Mouse (Mus musculus): ENCODE data around the gene Naa38. TPM values are rescaled to one million over a fixed set of nuclear protein-coding genes. Genes with fewer than 3 reads are reported as not detected.

The Naa38 gene
- polyA plus RNA-seq, 1 experiment, result 180 TPM

GRCm38 (mm10) chr11:69422842-69423241, 27.6 kb downstream of the Naa38 start:
- WGBS, result 91% methylated on average over 10 of the region's 10 CpGs
- DNase-seq (ENCODE audit: low read depth, low spot score), result no peak

- 39% methylated on average over 6 of the region's 6 CpGs for WGBS
- DNase-seq (ENCODE audit: low read depth, low spot score), result no peak
These were observed 28.6 kb downstream of the Naa38 start for GRCm38 (mm10) chr11:69423885-69424284.

- WGBS, result 90% methylated on average over 2 of the region's 2 CpGs
- DNase-seq (ENCODE audit: low read depth, low spot score), result no peak
These were observed 31.0 kb downstream of the Naa38 start for GRCm38 (mm10) chr11:69426246-69426645.

- no peak for DNase-seq (ENCODE audit: low read depth, low spot score)
- 19% methylated on average over 4 of the region's 4 CpGs for WGBS
These were observed 33.5 kb downstream of the Naa38 start for GRCm38 (mm10) chr11:69428751-69429150.

- 29% methylated on average over 2 of the region's 2 CpGs for WGBS
- DNase-seq (ENCODE audit: low read depth, low spot score), result no peak
These were observed 34.0 kb downstream of the Naa38 start for GRCm38 (mm10) chr11:69429313-69429712.

- whole genome bisulfite sequencing, result 91% methylated on average over 15 of the region's 15 CpGs
- no peak for DNase-seq (ENCODE audit: low read depth, low spot score)
These were observed 35.3 kb downstream of the Naa38 start for GRCm38 (mm10) chr11:69430631-69431030.

- no peak for DNase-seq (ENCODE audit: low read depth, low spot score)
- WGBS, result 30% methylated on average over 11 of the region's 11 CpGs
These were observed 36.7 kb downstream of the Naa38 start for GRCm38 (mm10) chr11:69431829-69432639.

GRCm38 (mm10) chr11:69432640-69432982, 37.3 kb downstream of the Naa38 start:
- 58% methylated on average over 11 of the region's 11 CpGs for WGBS

GRCm38 (mm10) chr11:69433189-69433588, 37.9 kb downstream of the Naa38 start:
- DNase-seq (ENCODE audit: low read depth, low spot score), result no peak
- 71% methylated on average over 6 of the region's 6 CpGs for WGBS

More at GRCm38 (mm10) chr11:69432640-69432982, 37.3 kb downstream of the Naa38 start:
- no peak for DNase-seq (ENCODE audit: low read depth, low spot score)

- 79% methylated on average over 3 of the region's 3 CpGs for WGBS
These were observed 42.0 kb downstream of the Naa38 start for GRCm38 (mm10) chr11:69437291-69437690.

GRCm38 (mm10) chr11:69443328-69443727, 48.0 kb downstream of the Naa38 start:
- WGBS, result 9% methylated on average over 5 of the region's 5 CpGs
- DNase-seq (ENCODE audit: low read depth, low spot score), result peak; percentile 69

More at GRCm38 (mm10) chr11:69437291-69437690, 42.0 kb downstream of the Naa38 start:
- no peak for DNase-seq (ENCODE audit: low read depth, low spot score)

Other genes with a start within 250 kb of the Naa38 start
- 0.06 TPM in 1 of 2 replicates, not detected in the other for gene Alox12b, start 238.5 kb upstream of the Naa38 start, polyA plus RNA-seq (2012; rRNA removed)
- gene Alox8, start 197.6 kb upstream of the Naa38 start, polyA plus RNA-seq (2012; rRNA removed), result 0.04 TPM in 1 of 2 replicates, not detected in the other
- gene Gucy2e, start 158.5 kb upstream of the Naa38 start, polyA plus RNA-seq (2012; rRNA removed), result not detected in 2 replicates
- 8.4 and 8.5 TPM in 2 replicates for gene Cntrob, start 71.7 kb upstream of the Naa38 start, polyA plus RNA-seq (2012; rRNA removed)
- 60.7 and 65.6 TPM in 2 replicates for gene Trappc1, start 71.5 kb upstream of the Naa38 start, polyA plus RNA-seq (2012; rRNA removed)
- 0.46 and 0.55 TPM in 2 replicates for gene Kcnab3, start 69.2 kb upstream of the Naa38 start, polyA plus RNA-seq (2012; rRNA removed)
- 0.51 and 0.79 TPM in 2 replicates for gene Rnf227, start 55.0 kb upstream of the Naa38 start, polyA plus RNA-seq (2012; rRNA removed)
- gene Chd3, start 26.1 kb upstream of the Naa38 start, polyA plus RNA-seq (2012; rRNA removed), result 63.4 and 118 TPM in 2 replicates
- 6.1 and 14.5 TPM in 2 replicates for gene Cyb5d1, start 144 bp downstream of the Naa38 start, polyA plus RNA-seq (2012; rRNA removed)
- 10.5 and 11.0 TPM in 2 replicates for gene Tmem88, start 2.7 kb downstream of the Naa38 start, polyA plus RNA-seq (2012; rRNA removed)
- gene Kdm6b, start 18.2 kb downstream of the Naa38 start, polyA plus RNA-seq (2012; rRNA removed), result 7.5 and 11.2 TPM in 2 replicates
- 0.12 and 0.29 TPM in 2 replicates for gene Dnah2, start 153.6 kb downstream of the Naa38 start, polyA plus RNA-seq (2012; rRNA removed)
- gene Efnb3, start 164.7 kb downstream of the Naa38 start, polyA plus RNA-seq (2012; rRNA removed), result 1.1 and 2.1 TPM in 2 replicates
- 24.8 and 28.7 TPM in 2 replicates for gene Wrap53, start 184.8 kb downstream of the Naa38 start, polyA plus RNA-seq (2012; rRNA removed)
- gene Trp53, start 184.9 kb downstream of the Naa38 start, polyA plus RNA-seq (2012; rRNA removed), result 80.8 and 93.2 TPM in 2 replicates
- 4.1 and 5.6 TPM in 2 replicates for gene Atp1b2, start 210.5 kb downstream of the Naa38 start, polyA plus RNA-seq (2012; rRNA removed)
- gene Shbg, start 222.4 kb downstream of the Naa38 start, polyA plus RNA-seq (2012; rRNA removed), result not detected in 2 replicates
- 1.9 and 2.7 TPM in 2 replicates for gene Sat2, start 226.5 kb downstream of the Naa38 start, polyA plus RNA-seq (2012; rRNA removed)
- 29.6 and 35.8 TPM in 2 replicates for gene Fxr2, start 237.5 kb downstream of the Naa38 start, polyA plus RNA-seq (2012; rRNA removed)

All from large intestine, adult 2 months (tissue).